Mouse (Mus musculus) hindbrain, postnatal 0 days (tissue): ENCODE measurements around the gene Asb13. TPM values are rescaled to one million over a fixed set of nuclear protein-coding genes. Genes with fewer than 3 reads are reported as not detected.

Experiments used
- ATAC-seq: fragments of 200-750 bp; cut with Nextera tagmentation; 2 replicates; pipeline ENCODE4 v1.8.0; 2017; ENCODE audit warnings: mild to moderate bottlenecking, moderate TSS enrichment, moderate library complexity
- DNase-seq: peaks from one replicate; pipeline ENCODE4 v3.0.0-alpha.2; 2015; ENCODE audit warnings: low spot score
- H3K27ac ChIP-seq: fragments of 300-500 bp; sonication (generic); 2 replicates; pipeline ENCODE4 v1.5.1; 2014; ENCODE audit warnings: mild to moderate bottlenecking
- H3K27me3 ChIP-seq: fragments of 300-500 bp; sonication (generic); 2 replicates; pipeline ENCODE4 v1.6.1; 2014; ENCODE audit warnings: low read length, mixed read lengths; ENCODE audit not compliant: insufficient read depth
- H3K36me3 ChIP-seq: fragments of 300-500 bp; sonication (generic); 2 replicates; pipeline ENCODE4 v1.6.1; 2014; ENCODE audit warnings: low read length, mixed read lengths; ENCODE audit not compliant: insufficient read depth
- H3K4me1 ChIP-seq: fragments of 300-500 bp; sonication (generic); 2 replicates; pipeline ENCODE4 v1.6.1; 2014; ENCODE audit warnings: antibody characterized with exemption, low read length, mixed read lengths; ENCODE audit not compliant: insufficient read depth
- H3K4me2 ChIP-seq: fragments of 300-500 bp; sonication (generic); 2 replicates; pipeline ENCODE4 v1.6.1; 2014; ENCODE audit warnings: low read depth, mild to moderate bottlenecking, low read length, moderate library complexity, mixed read lengths
- H3K4me3 ChIP-seq: fragments of 300-500 bp; sonication (generic); 2 replicates; pipeline ENCODE4 v1.5.1; 2014; ENCODE audit warnings: low read length
- H3K9ac ChIP-seq: fragments of 300-500 bp; sonication (generic); replicated peaks from 2 replicates; pipeline ENCODE4 v1.6.1; 2014; ENCODE audit warnings: mild to moderate bottlenecking, low read length, moderate library complexity, mixed read lengths
- H3K9me3 ChIP-seq: fragments of 300-500 bp; sonication (generic); 2 replicates; pipeline ENCODE4 v1.6.1; 2016; ENCODE audit warnings: low read length, mixed read lengths
- CTCF ChIP-seq: IDR thresholded peaks from 2 replicates; pipeline ENCODE4 v1.5.1; 2016; ENCODE audit warnings: antibody characterized with exemption, control low read depth, low read depth
- WGBS: fragments of 180-500 bp; shearing (Covaris S2); extraction: QIAGEN DNeasy Blood & Tissue Kit; methylation state at CpG from one replicate; pipeline ENCODE4 v1.1.7; 2014; 5-methylcytosine and 5-hydroxymethylcytosine counted together
- polyA plus RNA-seq: library from polyadenylated mRNA; unstranded; fragments of >200 nt; fragmentation: Nextera tagmentation; extraction: Ambion mirVana; gene quantifications from 2 replicates; pipeline ENCODE4 v1.2.1, GENCODE M21; 2015
- total RNA-seq: library from RNA; depleted of rRNA; stranded (reverse); fragments of >200 nt; gene quantifications from 2 replicates; pipeline ENCODE4 v1.2.3, GENCODE M21; 2014

The Asb13 gene
- total and polyA plus RNA-seq, 2 experiments from 2014 or later: 16.5 to 16.6 TPM

DNA sequence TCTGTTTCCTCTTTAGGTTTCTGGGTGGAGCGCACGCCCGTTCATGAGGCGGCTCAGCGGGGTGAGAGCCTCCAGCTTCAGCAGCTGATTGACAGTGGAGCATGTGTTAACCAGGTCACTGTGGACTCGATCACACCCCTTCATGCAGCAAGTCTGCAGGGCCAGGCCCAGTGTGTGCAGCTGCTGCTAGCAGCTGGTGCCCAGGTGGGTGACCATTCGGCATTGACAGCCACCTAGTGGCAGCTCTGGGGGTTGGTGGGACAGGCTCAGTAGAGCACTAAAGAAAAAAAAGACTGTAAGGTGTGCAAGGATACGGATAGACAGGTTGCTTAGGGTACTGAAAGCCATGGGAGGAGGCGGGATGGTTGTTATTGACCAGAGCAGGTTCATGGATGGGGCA, 8.2 kb downstream of the Asb13 start:
- H3K27me3 ChIP-seq: no peaks in the 10 kb centered on the region
- H3K4me3 ChIP-seq: no peak overlapping the region
- 71% methylated on average over 9 of the region's 9 CpGs for WGBS
- H3K4me1 ChIP-seq: no peaks in the 10 kb centered on the region
- no peak overlapping the region for H3K4me2 ChIP-seq
- no peak overlapping the region for H3K9ac ChIP-seq
- DNase-seq: no peak
- no peaks in the 10 kb centered on the region for H3K36me3 ChIP-seq
- TF ChIP-seq CTCF: peak; percentile 33
- peak; percentile 70 for ATAC-seq
- no peak overlapping the region for H3K27ac ChIP-seq
- H3K9me3 ChIP-seq: no peaks in the 10 kb centered on the region

DNA sequence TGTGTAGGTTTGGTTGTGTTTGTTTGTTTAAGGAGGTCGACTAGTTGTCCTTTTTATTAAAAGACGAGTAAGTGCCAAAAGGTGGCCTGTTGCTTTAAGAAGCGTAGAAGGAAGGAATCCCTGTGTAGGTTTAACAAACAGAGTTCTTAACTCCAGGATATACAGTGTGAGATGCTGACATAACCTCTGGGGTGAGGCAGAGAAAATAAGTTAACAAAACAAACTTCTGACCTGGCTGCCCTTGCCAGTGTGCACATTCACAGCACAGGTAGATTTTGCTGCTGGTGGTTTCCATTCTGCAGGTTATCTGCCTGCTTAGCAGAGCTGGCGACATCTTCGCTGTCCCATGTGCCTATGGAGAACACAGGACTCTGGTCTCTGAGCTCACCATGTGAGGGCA, 8.7 kb downstream of the Asb13 start:
- no peak for DNase-seq
- TF ChIP-seq CTCF: no peak
- Histone ChIP-seq H3K36me3 (no peaks in the 10 kb centered on the region), H3K9me3 (no peaks in the 10 kb centered on the region), H3K4me3 (no peak overlapping the region), H3K27me3 (no peaks in the 10 kb centered on the region), H3K27ac (no peak overlapping the region), H3K9ac (no peak overlapping the region), H3K4me1 (no peaks in the 10 kb centered on the region), H3K4me2 (no peak overlapping the region)
- no peak for ATAC-seq
- 89% methylated on average over 5 of the region's 5 CpGs for WGBS

DNA sequence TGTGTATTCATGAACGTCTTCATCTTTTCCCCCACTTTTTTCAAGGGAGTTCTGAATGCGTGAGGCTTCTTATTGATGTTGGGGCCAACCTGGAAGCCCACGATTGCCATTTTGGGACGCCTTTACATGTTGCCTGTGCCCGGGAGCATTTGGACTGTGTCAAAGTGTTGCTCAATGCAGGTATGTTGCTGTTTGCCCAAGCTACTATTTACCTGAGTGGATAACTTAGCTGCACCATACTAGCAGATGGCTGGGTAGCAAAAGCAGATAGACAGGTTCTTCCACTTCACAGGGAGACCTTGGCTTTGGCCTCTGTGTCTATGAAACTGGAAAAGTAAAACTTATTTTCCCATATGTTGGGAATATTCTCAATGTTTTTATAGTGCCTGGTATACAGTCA, 11.0 kb downstream of the Asb13 start:
- DNase-seq (no peak), ATAC-seq (no peak)
- no peak for TF ChIP-seq CTCF
- Histone ChIP-seq H3K4me3 (no peak overlapping the region), H3K27me3 (no peaks in the 10 kb centered on the region), H3K4me2 (no peak overlapping the region), H3K36me3 (no peaks in the 10 kb centered on the region; the same call in 1 of the 2 replicates), H3K4me1 (no peaks in the 10 kb centered on the region), H3K27ac (no peak overlapping the region), H3K9ac (no peak overlapping the region), H3K9me3 (no peaks in the 10 kb centered on the region)
- 94% methylated on average over 5 of the region's 5 CpGs for WGBS

DNA sequence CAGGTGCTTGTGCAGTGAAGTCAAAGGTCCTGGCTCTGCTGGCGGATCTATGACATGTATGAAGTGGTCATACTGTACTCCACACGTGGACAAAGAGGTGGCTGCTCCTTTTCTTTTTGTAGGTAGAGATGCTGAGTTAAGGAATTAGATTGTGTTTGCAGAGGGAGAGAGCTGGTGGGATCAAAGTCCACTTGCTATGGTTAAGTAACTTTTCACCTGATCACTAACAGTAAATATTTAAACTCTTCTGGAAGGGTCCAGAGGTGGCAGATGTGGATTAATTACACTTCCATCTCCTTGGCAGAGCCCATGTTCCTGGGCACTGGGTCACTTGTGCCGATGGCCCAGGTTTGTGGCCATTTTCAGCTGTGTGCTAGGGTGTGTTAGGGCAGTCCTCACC, 12.1 kb downstream of the Asb13 start:
- ATAC-seq (no peak), DNase-seq (no peak)
- Histone ChIP-seq H3K27ac (no peak overlapping the region), H3K9me3 (no peaks in the 10 kb centered on the region), H3K36me3 (no peaks in the 10 kb centered on the region; the same call in 1 of the 2 replicates), H3K9ac (no peak overlapping the region), H3K4me2 (no peak overlapping the region), H3K27me3 (no peaks in the 10 kb centered on the region), H3K4me1 (no peaks in the 10 kb centered on the region), H3K4me3 (no peak overlapping the region)
- no peak for TF ChIP-seq CTCF
- 82% methylated on average over 3 of the region's 3 CpGs for WGBS

DNA sequence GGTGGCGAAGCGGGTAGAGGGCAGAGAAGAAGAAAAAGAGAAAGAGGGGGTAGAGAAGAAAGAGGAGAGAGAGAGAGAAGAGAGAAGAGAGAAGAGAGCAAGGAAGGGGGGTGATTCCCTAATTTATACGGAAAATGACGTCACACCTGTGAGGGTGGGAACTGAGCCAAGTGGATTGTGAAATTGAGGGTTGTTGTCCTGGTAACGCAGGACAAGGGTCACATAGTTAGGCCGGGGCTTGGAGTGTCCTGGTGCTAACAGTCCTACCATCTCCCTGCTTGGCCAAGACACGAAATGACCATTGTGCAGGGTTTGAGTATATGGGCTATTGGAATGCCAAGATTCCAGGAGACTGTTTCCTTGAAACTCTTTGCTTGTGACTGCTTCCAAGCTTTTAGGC, 12.7 kb downstream of the Asb13 start:
- TF ChIP-seq CTCF: no peak
- no peak for ATAC-seq
- 81% methylated on average over 7 of the region's 7 CpGs for WGBS
- H3K36me3 ChIP-seq: no peaks in the 10 kb centered on the region; the same call in 1 of the 2 replicates
- no peak overlapping the region for H3K9ac ChIP-seq
- no peaks in the 10 kb centered on the region for H3K27me3 ChIP-seq
- no peaks in the 10 kb centered on the region for H3K9me3 ChIP-seq
- no peak overlapping the region for H3K4me2 ChIP-seq
- DNase-seq: no peak
- H3K4me3 ChIP-seq: no peak overlapping the region
- no peak overlapping the region for H3K27ac ChIP-seq
- H3K4me1 ChIP-seq: no peaks in the 10 kb centered on the region

DNA sequence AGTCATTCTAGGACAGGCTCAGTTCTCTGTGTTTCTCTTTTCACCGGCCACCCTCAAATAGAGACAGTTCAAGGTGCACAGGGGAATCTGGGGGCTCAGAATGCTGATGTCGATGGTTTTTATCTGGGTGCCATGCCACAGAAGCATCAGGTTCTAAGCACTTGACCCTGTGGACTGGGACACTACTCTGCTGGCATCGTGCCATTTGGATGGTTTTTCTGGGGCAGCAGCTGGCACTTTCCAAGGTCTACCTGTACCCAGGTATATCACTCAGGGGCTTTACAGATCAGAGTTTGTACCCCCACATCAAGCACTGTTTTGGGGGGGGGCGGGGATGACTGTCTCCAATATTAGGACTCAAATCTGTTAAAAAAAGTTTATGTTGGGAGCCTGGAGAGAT, 16.7 kb downstream of the Asb13 start:
- ATAC-seq: no peak
- TF ChIP-seq CTCF: no peak
- Histone ChIP-seq H3K9ac (no peak overlapping the region), H3K27me3 (no peaks in the 10 kb centered on the region), H3K27ac (no peak overlapping the region), H3K4me3 (no peak overlapping the region), H3K4me1 (no peaks in the 10 kb centered on the region), H3K36me3 (no peaks in the 10 kb centered on the region; the same call in 1 of the 2 replicates), H3K4me2 (no peak overlapping the region), H3K9me3 (no peaks in the 10 kb centered on the region)
- 94% methylated on average over 4 of the region's 4 CpGs for WGBS
- no peak for DNase-seq

DNA sequence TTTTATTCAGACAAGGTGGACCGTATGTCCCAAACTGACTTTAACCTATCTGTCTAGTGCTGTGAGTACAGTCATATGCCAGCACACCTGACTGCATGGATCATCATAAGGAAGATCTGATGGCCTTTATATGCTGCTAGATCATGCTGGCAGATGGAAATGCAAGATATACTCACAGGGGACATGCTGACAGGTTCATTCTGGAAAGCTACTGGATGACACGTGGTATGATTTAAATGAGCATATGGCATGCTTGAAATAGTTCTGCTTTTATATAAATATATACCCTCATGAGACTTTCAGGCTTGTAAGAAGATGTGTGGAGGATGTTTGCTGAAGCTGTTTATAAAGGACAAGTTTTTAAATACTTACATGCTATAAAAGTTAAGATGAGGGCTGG, 20.6 kb downstream of the Asb13 start:
- Histone ChIP-seq H3K9ac (no peak overlapping the region), H3K9me3 (no peaks in the 10 kb centered on the region), H3K4me2 (no peak overlapping the region), H3K36me3 (no peaks in the 10 kb centered on the region; the same call in 1 of the 2 replicates), H3K27ac (no peak overlapping the region), H3K27me3 (no peaks in the 10 kb centered on the region), H3K4me3 (no peak overlapping the region), H3K4me1 (no peaks in the 10 kb centered on the region)
- 82% methylated on average over 2 of the region's 2 CpGs for WGBS
- DNase-seq: no peak
- no peak for ATAC-seq
- TF ChIP-seq CTCF: no peak
